Mouse (Mus musculus) forebrain, embryonic 12.5 days (tissue): ENCODE measurements around the gene Mov10l1. TPM values are rescaled to one million over a fixed set of nuclear protein-coding genes. Genes with fewer than 3 reads are reported as not detected.

Experiments
- ATAC-seq: fragments of 200-750 bp; cut with Nextera tagmentation; 2 replicates; pipeline ENCODE4 v1.8.0; 2017; ENCODE audit warnings: moderate TSS enrichment; ENCODE audit not compliant: low FRiP score
- H3K27ac ChIP-seq: fragments of 300-500 bp; sonication (generic); 2 replicates; pipeline ENCODE4 v1.5.1; 2016; ENCODE audit warnings: mild to moderate bottlenecking
- H3K27me3 ChIP-seq: fragments of 300-500 bp; sonication (generic); 2 replicates; pipeline ENCODE4 v1.6.1; 2016; ENCODE audit warnings: mild to moderate bottlenecking
- H3K36me3 ChIP-seq: fragments of 300-500 bp; sonication (generic); replicated peaks from 2 replicates; pipeline ENCODE4 v1.6.1; 2016; ENCODE audit warnings: mild to moderate bottlenecking
- H3K4me1 ChIP-seq: fragments of 300-500 bp; sonication (generic); 2 replicates; pipeline ENCODE4 v1.6.1; 2016
- H3K4me2 ChIP-seq: fragments of 300-500 bp; sonication (generic); 2 replicates; pipeline ENCODE4 v1.6.1; 2016; ENCODE audit warnings: mild to moderate bottlenecking, moderate library complexity
- H3K4me3 ChIP-seq: fragments of 300-500 bp; sonication (generic); replicated peaks from 2 replicates; pipeline ENCODE4 v1.5.1; 2016; ENCODE audit warnings: mild to moderate bottlenecking
- H3K9ac ChIP-seq: fragments of 300-500 bp; sonication (generic); 2 replicates; pipeline ENCODE4 v1.6.1; 2016; ENCODE audit warnings: mild to moderate bottlenecking
- H3K9me3 ChIP-seq: fragments of 300-500 bp; sonication (generic); 2 replicates; pipeline ENCODE4 v1.6.1; 2016
- whole genome bisulfite sequencing: fragments of 180-500 bp; shearing (Covaris S2); methylation state at CpG from one replicate; pipeline ENCODE4 v1.1.7; 2016; 5-methylcytosine and 5-hydroxymethylcytosine counted together
- polyA plus RNA-seq: library from polyadenylated mRNA; unstranded; fragments of >200 nt; fragmentation: Nextera tagmentation; extraction: Ambion mirVana; gene quantifications from 2 replicates; pipeline ENCODE4 v1.2.1, GENCODE M21; 2016

Mov10l1 gene
- polyA plus RNA-seq, 1 experiment from 2014 or later = not detected

DNA sequence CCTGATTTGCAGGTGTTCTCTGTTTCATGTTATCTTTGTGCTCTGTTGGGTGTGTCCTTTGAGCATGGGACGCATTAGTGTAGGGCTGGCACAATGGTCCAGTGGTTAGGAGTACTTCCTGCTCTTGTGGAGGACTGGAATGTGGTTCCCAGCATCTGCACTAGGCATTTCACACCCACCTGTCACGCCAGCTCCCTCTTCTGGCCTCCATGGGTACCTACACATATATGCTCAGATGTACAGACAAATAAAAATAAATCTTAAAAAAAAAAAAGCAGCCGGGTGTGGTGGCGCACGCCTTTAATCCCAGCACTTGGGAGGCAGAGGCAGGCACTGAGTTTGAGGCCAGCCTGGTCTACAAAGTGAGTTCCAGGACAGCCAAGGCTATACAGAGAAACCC is 61.7 kb downstream of the Mov10l1 start:
- WGBS = 73% methylated on average over 5 of the region's 5 CpGs
- H3K4me1 ChIP-seq = no peaks in the 10 kb centered on the region
- no peaks in the 10 kb centered on the region for H3K36me3 ChIP-seq
- no peak overlapping the region for H3K4me2 ChIP-seq
- no peak overlapping the region for H3K27ac ChIP-seq
- ATAC-seq = no peak
- no peaks in the 10 kb centered on the region for H3K27me3 ChIP-seq
- H3K9ac ChIP-seq = no peak overlapping the region
- no peak overlapping the region for H3K4me3 ChIP-seq
- H3K9me3 ChIP-seq = peaks cover 4% of the 10 kb centered on the region; the same call in 1 of the 2 replicates

DNA sequence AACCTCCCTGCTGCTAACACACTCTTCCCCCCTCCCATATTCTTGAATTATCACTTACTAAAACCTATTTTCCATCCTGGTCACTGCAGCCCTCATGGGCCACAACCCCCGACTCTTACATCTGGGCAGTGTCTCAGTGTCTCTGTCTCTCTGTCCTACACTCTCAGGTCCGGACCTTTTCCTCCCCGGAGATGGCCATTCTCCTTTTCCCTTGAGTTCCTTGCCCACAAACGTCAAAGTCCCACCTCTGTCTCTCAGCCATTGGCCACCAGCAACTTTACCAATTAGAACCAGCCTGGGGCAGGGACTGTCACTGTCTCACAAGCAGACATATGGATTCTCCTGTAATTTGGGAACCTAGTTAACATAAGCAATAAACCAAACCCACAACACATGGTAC is 63.6 kb downstream of the Mov10l1 start:
- Histone ChIP-seq H3K9ac (no peak overlapping the region), H3K9me3 (peaks cover 4% of the 10 kb centered on the region; the same call in 1 of the 2 replicates), H3K27me3 (0 out of 2 replicates have a peak, but pooled peaks cover 3% of the 10 kb centered on the region), H3K4me3 (no peak overlapping the region), H3K4me2 (no peak overlapping the region), H3K27ac (no peak overlapping the region), H3K4me1 (no peaks in the 10 kb centered on the region), H3K36me3 (no peaks in the 10 kb centered on the region)
- WGBS = 80% methylated on average over 4 of the region's 4 CpGs
- ATAC-seq = no peak

DNA sequence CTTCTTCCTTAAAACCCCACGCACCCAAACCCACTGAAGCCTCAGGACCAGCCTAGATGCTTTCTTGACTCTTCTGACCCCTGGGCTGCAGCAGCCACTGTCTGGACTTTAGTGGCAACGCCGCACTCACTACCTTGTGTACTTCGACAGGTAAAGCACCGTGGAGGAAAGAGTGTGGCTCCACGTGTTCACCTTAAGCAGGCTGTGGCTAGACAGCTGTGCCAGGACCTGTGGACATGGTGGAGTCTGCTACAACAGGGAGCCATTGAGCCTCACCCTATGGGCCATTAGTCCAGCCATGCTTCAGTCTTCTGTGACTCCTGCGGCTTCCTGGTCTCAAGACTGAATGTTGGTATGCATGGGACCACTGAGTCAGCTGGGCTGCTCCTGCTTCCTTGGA is 72.0 kb downstream of the Mov10l1 start:
- WGBS = 95% methylated on average over 7 of the region's 7 CpGs
- Histone ChIP-seq H3K27ac (no peak overlapping the region), H3K4me1 (peaks cover 5% of the 10 kb centered on the region), H3K4me3 (no peak overlapping the region), H3K9me3 (no peaks in the 10 kb centered on the region), H3K9ac (no peak overlapping the region), H3K27me3 (peaks cover 34% of the 10 kb centered on the region), H3K4me2 (no peak overlapping the region), H3K36me3 (no peaks in the 10 kb centered on the region)
- no peak for ATAC-seq

- Histone ChIP-seq H3K27me3 (peaks cover 56% of the 10 kb centered on the region), H3K9me3 (no peaks in the 10 kb centered on the region), H3K36me3 (no peaks in the 10 kb centered on the region), H3K4me2 (peak overlapping the region; percentile 93), H3K9ac (0 out of 2 replicates have a peak overlapping the region, but pooled peaks have one; percentile 80), H3K27ac (no peak overlapping the region), H3K4me3 (peak overlapping the region; percentile 84), H3K4me1 (peaks cover 14% of the 10 kb centered on the region)
- ATAC-seq = no peak
- WGBS = 29% methylated on average over 6 of the region's 6 CpGs
Observed at GRCm38 (mm10) chr15:89058736-89059135, 76.0 kb downstream of the Mov10l1 start.

DNA sequence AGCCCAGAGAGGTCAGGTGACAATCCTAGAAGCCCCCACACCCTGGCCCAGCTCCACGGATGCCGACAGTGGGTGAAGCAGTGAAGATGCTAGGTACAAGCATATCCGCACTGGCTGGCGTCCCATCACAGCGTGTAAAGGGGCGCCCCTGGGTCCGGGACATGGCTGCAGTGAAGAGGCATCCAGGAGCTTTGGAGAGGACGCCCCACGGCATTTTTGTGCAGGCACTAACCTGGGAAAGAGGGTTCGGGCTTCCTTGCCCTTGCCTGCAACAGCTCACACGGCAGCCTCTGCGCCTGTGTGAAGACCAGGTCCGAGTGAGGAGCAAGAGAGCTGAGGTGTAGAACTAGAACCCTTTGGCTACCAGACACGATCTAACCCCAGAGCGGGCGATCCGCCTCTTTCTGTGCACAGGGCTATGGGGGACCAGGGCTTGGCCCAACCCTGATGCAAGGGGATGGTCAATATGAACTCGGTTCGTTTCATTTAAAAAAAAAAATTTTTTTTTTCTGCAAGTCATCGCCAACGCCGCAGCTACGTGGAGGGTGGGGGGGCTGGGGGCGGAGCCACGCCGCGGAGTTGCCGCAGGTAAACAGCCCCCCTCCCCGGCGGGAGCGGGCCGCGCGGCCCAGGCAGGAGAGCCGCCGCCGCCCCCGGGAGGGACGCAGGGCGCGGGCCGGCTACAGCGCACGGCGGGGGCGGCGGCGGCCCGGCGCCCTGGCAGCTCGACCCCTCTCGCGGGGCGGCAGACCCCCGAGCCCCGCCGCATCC is 76.6 kb downstream of the Mov10l1 start, which contains the start of gene Panx2:
TSS of gene Panx2 (plus strand) at position 574 of the 771 bp plus-strand sequence.
- peak within 1 kb of the TSS; percentile 84 for H3K4me3 ChIP-seq
- peak within 1 kb of the TSS; percentile 93 for H3K4me2 ChIP-seq
- no peaks in the 10 kb centered on the region for H3K9me3 ChIP-seq
- peak; percentile 44; the same call in 1 of the 2 replicates for ATAC-seq
- H3K4me1 ChIP-seq = peaks cover 14% of the 10 kb centered on the region
- H3K27ac ChIP-seq = peak within 1 kb of the TSS; percentile 25; the same call in 1 of the 2 replicates
- under 1% methylated on average over 50 of the region's 57 CpGs for WGBS
- H3K27me3 ChIP-seq = peaks cover 56% of the 10 kb centered on the region
- peak within 1 kb of the TSS; percentile 80 for H3K9ac ChIP-seq
- no peaks in the 10 kb centered on the region for H3K36me3 ChIP-seq

DNA sequence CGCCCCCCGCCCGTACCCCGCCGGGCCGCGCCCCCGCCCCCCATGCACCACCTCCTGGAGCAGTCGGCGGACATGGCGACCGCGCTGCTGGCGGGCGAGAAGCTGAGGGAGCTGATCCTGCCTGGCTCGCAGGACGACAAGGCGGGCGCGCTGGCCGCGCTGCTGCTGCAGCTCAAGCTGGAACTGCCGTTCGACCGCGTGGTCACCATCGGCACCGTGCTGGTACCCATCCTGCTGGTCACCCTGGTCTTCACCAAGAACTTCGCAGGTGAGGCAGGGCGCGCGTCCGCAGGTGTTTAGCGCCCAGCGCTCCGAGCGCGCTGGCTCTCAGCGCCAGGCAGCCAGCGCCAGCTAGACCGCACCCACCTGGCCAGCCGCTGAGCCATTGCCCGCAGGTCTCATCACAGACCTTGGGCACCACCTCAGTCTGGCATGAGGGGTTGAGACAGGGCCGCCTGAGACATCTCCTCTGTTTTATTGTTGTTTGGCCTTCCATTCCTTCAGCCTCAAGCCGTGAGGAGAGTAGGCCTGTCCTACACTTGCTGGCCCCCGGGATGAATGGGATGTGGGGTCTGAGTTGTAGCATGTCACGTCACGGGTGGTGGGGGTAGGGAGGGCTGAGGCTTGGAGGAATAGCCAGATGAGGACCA is 77.4 kb downstream of the Mov10l1 start:
- Histone ChIP-seq H3K4me2 (peak overlapping the region; percentile 93), H3K36me3 (no peaks in the 10 kb centered on the region), H3K27ac (peak overlapping the region; percentile 25; the same call in 1 of the 2 replicates), H3K9me3 (no peaks in the 10 kb centered on the region), H3K4me3 (peak overlapping the region; percentile 84), H3K27me3 (peaks cover 48% of the 10 kb centered on the region), H3K9ac (peak overlapping the region; percentile 80), H3K4me1 (peaks cover 14% of the 10 kb centered on the region)
- ATAC-seq = peak; percentile 72
- WGBS = 1% methylated on average over 43 of the region's 48 CpGs

- no peak for ATAC-seq
- Histone ChIP-seq H3K4me1 (peaks cover 14% of the 10 kb centered on the region), H3K36me3 (no peaks in the 10 kb centered on the region), H3K27ac (no peak overlapping the region), H3K4me3 (peak overlapping the region; percentile 84), H3K4me2 (peak overlapping the region; percentile 93), H3K27me3 (peaks cover 48% of the 10 kb centered on the region), H3K9ac (0 out of 2 replicates have a peak overlapping the region, but pooled peaks have one; percentile 80), H3K9me3 (no peaks in the 10 kb centered on the region)
- WGBS = 85% methylated on average over 12 of the region's 12 CpGs
Observed at GRCm38 (mm10) chr15:89060811-89061460, 78.2 kb downstream of the Mov10l1 start.

- Histone ChIP-seq H3K9me3 (no peaks in the 10 kb centered on the region), H3K4me2 (no peak overlapping the region), H3K27ac (no peak overlapping the region), H3K4me1 (peaks cover 14% of the 10 kb centered on the region), H3K4me3 (no peak overlapping the region), H3K36me3 (no peaks in the 10 kb centered on the region), H3K27me3 (peaks cover 58% of the 10 kb centered on the region), H3K9ac (no peak overlapping the region)
- ATAC-seq = no peak
- 87% methylated on average over 6 of the region's 6 CpGs for WGBS
Observed at GRCm38 (mm10) chr15:89061761-89062517, 79.2 kb downstream of the Mov10l1 start.

DNA sequence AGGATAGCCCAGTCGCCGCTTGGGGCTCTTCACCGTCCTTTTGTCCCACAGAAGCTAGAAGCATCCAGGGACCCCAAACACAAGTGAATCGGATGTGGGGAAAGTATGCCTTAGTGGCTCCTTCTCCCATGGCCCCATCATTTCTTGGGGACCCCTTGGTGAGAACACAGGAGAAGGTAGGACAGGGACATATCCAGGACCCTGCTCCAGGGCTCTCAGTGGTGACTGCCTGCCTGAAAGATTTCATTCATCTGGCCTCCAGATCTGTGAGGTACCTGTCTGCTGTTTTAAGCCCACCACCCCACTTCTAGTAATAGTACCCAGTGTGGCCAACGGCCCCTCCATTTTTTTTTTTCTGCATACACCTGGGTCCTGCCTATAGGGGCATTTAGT is 79.8 kb downstream of the Mov10l1 start:
- Histone ChIP-seq H3K9me3 (no peaks in the 10 kb centered on the region), H3K36me3 (no peaks in the 10 kb centered on the region), H3K27ac (no peak overlapping the region), H3K4me1 (peaks cover 17% of the 10 kb centered on the region), H3K4me2 (no peak overlapping the region), H3K27me3 (peaks cover 61% of the 10 kb centered on the region), H3K9ac (no peak overlapping the region), H3K4me3 (no peak overlapping the region)
- WGBS = 93% methylated on average over 5 of the region's 5 CpGs
- ATAC-seq = no peak

DNA sequence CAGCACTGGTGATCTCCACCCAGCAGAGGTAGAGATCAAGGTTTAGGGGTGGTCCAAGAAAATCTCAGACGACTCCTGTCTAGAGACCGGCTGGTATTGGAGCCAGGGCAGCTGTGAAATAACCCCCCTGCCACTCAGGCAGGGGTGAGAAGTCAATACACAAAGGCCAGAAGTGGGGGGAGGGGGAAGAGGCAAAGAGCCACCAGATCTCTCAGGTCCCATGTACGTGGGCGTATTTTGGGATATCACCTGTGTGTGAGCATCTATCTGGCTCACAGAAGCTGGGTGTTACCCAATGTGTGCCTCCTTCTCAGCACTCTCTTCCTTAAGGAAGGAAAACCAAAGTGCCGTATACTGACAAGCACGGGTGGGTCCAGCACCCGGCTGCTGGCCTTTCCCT is 80.3 kb downstream of the Mov10l1 start:
- H3K36me3 ChIP-seq = no peaks in the 10 kb centered on the region
- H3K9ac ChIP-seq = no peak overlapping the region
- ATAC-seq = no peak
- WGBS = 81% methylated on average over 7 of the region's 7 CpGs
- no peak overlapping the region for H3K4me3 ChIP-seq
- peaks cover 62% of the 10 kb centered on the region for H3K27me3 ChIP-seq
- no peak overlapping the region for H3K27ac ChIP-seq
- no peaks in the 10 kb centered on the region for H3K9me3 ChIP-seq
- H3K4me1 ChIP-seq = peaks cover 18% of the 10 kb centered on the region
- H3K4me2 ChIP-seq = no peak overlapping the region

- Histone ChIP-seq H3K27ac (no peak overlapping the region), H3K4me1 (peaks cover 18% of the 10 kb centered on the region), H3K4me3 (no peak overlapping the region), H3K27me3 (peaks cover 63% of the 10 kb centered on the region), H3K4me2 (no peak overlapping the region), H3K36me3 (no peaks in the 10 kb centered on the region), H3K9ac (no peak overlapping the region), H3K9me3 (no peaks in the 10 kb centered on the region)
- no peak for ATAC-seq
- WGBS = 84% methylated on average over 6 of the region's 6 CpGs
Observed at GRCm38 (mm10) chr15:89063536-89063935, 80.8 kb downstream of the Mov10l1 start.

GRCm38 (mm10) chr15:89064891-89065290 is 82.2 kb downstream of the Mov10l1 start:
- H3K4me1 ChIP-seq = peaks cover 13% of the 10 kb centered on the region
- H3K9me3 ChIP-seq = no peaks in the 10 kb centered on the region
- WGBS = 92% methylated on average over 5 of the region's 5 CpGs
- no peaks in the 10 kb centered on the region for H3K36me3 ChIP-seq
- H3K4me3 ChIP-seq = no peak overlapping the region
- H3K4me2 ChIP-seq = no peak overlapping the region
- ATAC-seq = no peak
- no peak overlapping the region for H3K9ac ChIP-seq
- no peak overlapping the region for H3K27ac ChIP-seq
- H3K27me3 ChIP-seq = peaks cover 69% of the 10 kb centered on the region
